Mouse (Mus musculus) lung, embryonic 16.5 days (tissue): ENCODE data around the gene Gpr37l1. TPM values are rescaled to one million over a fixed set of nuclear protein-coding genes. Genes with fewer than 3 reads are reported as not detected.
A peak's percentile ranks its signal among the peaks of the same experiment; 100 is the strongest.

Source experiments
- ATAC-seq: fragments of 200-750 bp; cut with Nextera tagmentation; 2 replicates; pipeline ENCODE4 v1.8.0; 2017; ENCODE audit warnings: low read depth, mild to moderate bottlenecking, moderate library complexity
- H3K27ac ChIP-seq: fragments of 300-500 bp; sonication (generic); 2 replicates; pipeline ENCODE4 v1.5.1; 2014; ENCODE audit warnings: mild to moderate bottlenecking, control low read depth, low read length
- H3K27me3 ChIP-seq: fragments of 300-500 bp; sonication (generic); 2 replicates; pipeline ENCODE4 v1.6.1; 2014; ENCODE audit warnings: low read depth, low read length, mixed read lengths; ENCODE audit not compliant: control insufficient read depth, insufficient read depth
- H3K36me3 ChIP-seq: fragments of 300-500 bp; sonication (generic); 2 replicates; pipeline ENCODE4 v1.6.1; 2014; ENCODE audit warnings: low read length; ENCODE audit not compliant: control insufficient read depth, insufficient read depth
- H3K4me1 ChIP-seq: fragments of 300-500 bp; sonication (generic); replicated peaks from 2 replicates; pipeline ENCODE4 v1.6.1; 2014; ENCODE audit warnings: low read length, mixed read lengths; ENCODE audit not compliant: control insufficient read depth, insufficient read depth
- H3K4me2 ChIP-seq: fragments of 300-500 bp; sonication (generic); 2 replicates; pipeline ENCODE4 v1.6.1; 2014; ENCODE audit warnings: low read depth, low read length, control low read depth
- H3K4me3 ChIP-seq: fragments of 300-500 bp; sonication (generic); 2 replicates; pipeline ENCODE4 v1.5.1; 2014; ENCODE audit warnings: mild to moderate bottlenecking, low read length, control low read depth
- H3K9ac ChIP-seq: fragments of 300-500 bp; sonication (generic); 2 replicates; pipeline ENCODE4 v1.6.1; 2014; ENCODE audit warnings: low read length, control low read depth
- H3K9me3 ChIP-seq: fragments of 300-500 bp; sonication (generic); 2 replicates; pipeline ENCODE4 v1.6.1; 2016; ENCODE audit warnings: low read length; ENCODE audit not compliant: control insufficient read depth
- WGBS: fragments of 180-500 bp; shearing (Covaris S2); extraction: QIAGEN DNeasy Blood & Tissue Kit; methylation state at CpG from one replicate; pipeline ENCODE4 v1.1.7; 2014; 5-methylcytosine and 5-hydroxymethylcytosine counted together
- polyA plus RNA-seq: library from polyadenylated mRNA; unstranded; fragments of >200 nt; fragmentation: Nextera tagmentation; extraction: Ambion mirVana; gene quantifications from 2 replicates; pipeline ENCODE4 v1.2.1, GENCODE M21; 2015

Gene Gpr37l1
- polyA plus RNA-seq, 1 experiment from 2014 or later: not detected

- Histone ChIP-seq H3K9ac (no peak overlapping the region), H3K27ac (no peak overlapping the region), H3K9me3 (no peaks in the 10 kb centered on the region), H3K4me2 (no peak overlapping the region), H3K27me3 (no peaks in the 10 kb centered on the region), H3K36me3 (no peaks in the 10 kb centered on the region), H3K4me3 (no peak overlapping the region), H3K4me1 (no peaks in the 10 kb centered on the region)
- 51% methylated on average over 11 of the region's 11 CpGs for WGBS
- 0 out of 2 replicates have a peak, but pooled peaks have one; percentile 23 for ATAC-seq
These were observed 16.6 kb upstream of the Gpr37l1 start for GRCm38 (mm10) chr1:135183941-135184570.

GRCm38 (mm10) chr1:135183448-135183847 is 16.0 kb upstream of the Gpr37l1 start:
- ATAC-seq: peak; percentile 26
- Histone ChIP-seq H3K9me3 (no peaks in the 10 kb centered on the region), H3K4me3 (no peak overlapping the region), H3K36me3 (no peaks in the 10 kb centered on the region), H3K9ac (no peak overlapping the region), H3K4me1 (no peaks in the 10 kb centered on the region), H3K27me3 (no peaks in the 10 kb centered on the region), H3K27ac (no peak overlapping the region), H3K4me2 (no peak overlapping the region)
- WGBS: 58% methylated on average over 4 of the region's 4 CpGs

- 57% methylated on average over 3 of the region's 3 CpGs for WGBS
- Histone ChIP-seq H3K36me3 (no peaks in the 10 kb centered on the region), H3K9me3 (no peaks in the 10 kb centered on the region), H3K4me2 (no peak overlapping the region), H3K4me3 (no peak overlapping the region), H3K4me1 (no peaks in the 10 kb centered on the region), H3K27me3 (no peaks in the 10 kb centered on the region), H3K9ac (no peak overlapping the region), H3K27ac (no peak overlapping the region)
- ATAC-seq: 0 out of 2 replicates have a peak, but pooled peaks have one; percentile 36
These were observed 15.5 kb upstream of the Gpr37l1 start for GRCm38 (mm10) chr1:135182975-135183374.

- no peaks in the 10 kb centered on the region for H3K27me3 ChIP-seq
- no peaks in the 10 kb centered on the region for H3K9me3 ChIP-seq
- no peaks in the 10 kb centered on the region for H3K36me3 ChIP-seq
- H3K9ac ChIP-seq: no peak overlapping the region
- H3K4me1 ChIP-seq: no peaks in the 10 kb centered on the region
- ATAC-seq: no peak
- H3K27ac ChIP-seq: no peak overlapping the region
- no peak overlapping the region for H3K4me2 ChIP-seq
- no peak overlapping the region for H3K4me3 ChIP-seq
- WGBS: 77% methylated on average over 8 of the region's 8 CpGs
These were observed 14.6 kb upstream of the Gpr37l1 start for GRCm38 (mm10) chr1:135181880-135182623.

GRCm38 (mm10) chr1:135181275-135181674 is 13.8 kb upstream of the Gpr37l1 start:
- Histone ChIP-seq H3K4me1 (no peaks in the 10 kb centered on the region), H3K4me2 (no peak overlapping the region), H3K4me3 (no peak overlapping the region), H3K9ac (no peak overlapping the region), H3K9me3 (no peaks in the 10 kb centered on the region), H3K27ac (no peak overlapping the region), H3K27me3 (no peaks in the 10 kb centered on the region), H3K36me3 (no peaks in the 10 kb centered on the region)
- no peak for ATAC-seq
- 51% methylated on average over 4 of the region's 4 CpGs for WGBS

- no peak overlapping the region for H3K9ac ChIP-seq
- ATAC-seq: no peak
- no peak overlapping the region for H3K4me2 ChIP-seq
- no peaks in the 10 kb centered on the region for H3K36me3 ChIP-seq
- no peaks in the 10 kb centered on the region for H3K4me1 ChIP-seq
- WGBS: 61% methylated on average over 10 of the region's 10 CpGs
- no peaks in the 10 kb centered on the region for H3K27me3 ChIP-seq
- no peak overlapping the region for H3K4me3 ChIP-seq
- no peak overlapping the region for H3K27ac ChIP-seq
- H3K9me3 ChIP-seq: no peaks in the 10 kb centered on the region
These were observed 13.3 kb upstream of the Gpr37l1 start for GRCm38 (mm10) chr1:135180830-135181229.

GRCm38 (mm10) chr1:135178863-135179262 is 11.4 kb upstream of the Gpr37l1 start:
- no peak overlapping the region for H3K27ac ChIP-seq
- no peak overlapping the region for H3K9ac ChIP-seq
- no peak overlapping the region for H3K4me2 ChIP-seq
- H3K27me3 ChIP-seq: no peaks in the 10 kb centered on the region
- H3K4me1 ChIP-seq: no peaks in the 10 kb centered on the region
- ATAC-seq: no peak
- H3K36me3 ChIP-seq: no peaks in the 10 kb centered on the region
- no peak overlapping the region for H3K4me3 ChIP-seq
- H3K9me3 ChIP-seq: no peaks in the 10 kb centered on the region
- 75% methylated on average over 7 of the region's 7 CpGs for WGBS

GRCm38 (mm10) chr1:135177724-135178123 is 10.2 kb upstream of the Gpr37l1 start:
- Histone ChIP-seq H3K9me3 (no peaks in the 10 kb centered on the region), H3K4me1 (no peaks in the 10 kb centered on the region), H3K36me3 (no peaks in the 10 kb centered on the region), H3K27me3 (no peaks in the 10 kb centered on the region), H3K4me3 (no peak overlapping the region), H3K4me2 (no peak overlapping the region), H3K9ac (no peak overlapping the region), H3K27ac (no peak overlapping the region)
- ATAC-seq: no peak
- WGBS: 93% methylated on average over 3 of the region's 3 CpGs

GRCm38 (mm10) chr1:135175176-135175575 is 7.7 kb upstream of the Gpr37l1 start:
- Histone ChIP-seq H3K27ac (no peak overlapping the region), H3K4me2 (no peak overlapping the region), H3K27me3 (no peaks in the 10 kb centered on the region), H3K9me3 (no peaks in the 10 kb centered on the region), H3K9ac (no peak overlapping the region), H3K4me3 (no peak overlapping the region), H3K4me1 (peaks cover 3% of the 10 kb centered on the region; the same call in 1 of the 2 replicates), H3K36me3 (no peaks in the 10 kb centered on the region)
- ATAC-seq: no peak
- WGBS: 70% methylated on average over 3 of the region's 3 CpGs
